Mouse (Mus musculus): ENCODE data around the gene Tas2r123. TPM values are rescaled to one million over a fixed set of nuclear protein-coding genes. Genes with fewer than 3 reads are reported as not detected.

The Tas2r123 gene
- polyA plus RNA-seq (2015; fragmentation: Nextera tagmentation; extraction: Ambion mirVana) = not detected in 2 replicates

- WGBS = 81% methylated on average over 1 of the region's 1 CpGs
- Histone ChIP-seq H3K36me3 (ENCODE audit: poor library complexity, severe bottlenecking) (no peaks in the 10 kb centered on the region), H3K9ac (no peak within 1 kb of the TSS), H3K27ac (no peak within 1 kb of the TSS), H3K4me2 (no peak within 1 kb of the TSS), H3K27me3 (no peaks in the 10 kb centered on the region), H3K4me3 (no peak within 1 kb of the TSS), H3K9me3 (replicated peaks) (peaks cover 3% of the 10 kb centered on the region; the same call in 1 of the 2 replicates), H3K4me1 (no peaks in the 10 kb centered on the region)
- no peak for ATAC-seq
Measured at GRCm38 (mm10) chr6:132846842-132847241, at the start of gene Tas2r123. Gene Tas2r123, plus strand, starts transcription at chr6:132847142.

- no peak within 1 kb of the TSS for H3K4me3 ChIP-seq
- no peaks in the 10 kb centered on the region for H3K9me3 ChIP-seq (replicated peaks)
- H3K4me2 ChIP-seq = no peak within 1 kb of the TSS
- no peak for ATAC-seq
- no peaks in the 10 kb centered on the region for H3K4me1 ChIP-seq
- 86% methylated on average over 1 of the region's 1 CpGs for WGBS
- H3K9ac ChIP-seq = no peak within 1 kb of the TSS
- H3K27ac ChIP-seq = no peak within 1 kb of the TSS
- no peaks in the 10 kb centered on the region for H3K36me3 ChIP-seq (ENCODE audit: poor library complexity, severe bottlenecking)
- no peaks in the 10 kb centered on the region for H3K27me3 ChIP-seq
Measured at GRCm38 (mm10) chr6:132802518-132802917, 44.4 kb upstream of the Tas2r123 start, which contains the start of gene Tas2r117. Gene Tas2r117, plus strand, starts transcription at chr6:132802818.

GRCm38 (mm10) chr6:132855138-132855537 lies 8.2 kb downstream of the Tas2r123 start, which contains the start of gene Tas2r116:
Gene Tas2r116, plus strand, starts transcription at chr6:132855438.
- Histone ChIP-seq H3K4me2 (no peak within 1 kb of the TSS), H3K4me3 (no peak within 1 kb of the TSS), H3K36me3 (ENCODE audit: poor library complexity, severe bottlenecking) (no peaks in the 10 kb centered on the region), H3K9ac (no peak within 1 kb of the TSS), H3K27ac (no peak within 1 kb of the TSS), H3K27me3 (no peaks in the 10 kb centered on the region), H3K4me1 (no peaks in the 10 kb centered on the region), H3K9me3 (replicated peaks) (peaks cover 3% of the 10 kb centered on the region; the same call in 1 of the 2 replicates)
- 73% methylated on average over 1 of the region's 1 CpGs for WGBS
- no peak for ATAC-seq

- H3K9ac ChIP-seq = no peak within 1 kb of the TSS
Measured at GRCm38 (mm10) chr6:132867708-132868107, 20.8 kb downstream of the Tas2r123 start, which contains the start of gene Tas2r110. Gene Tas2r110, plus strand, starts transcription at chr6:132868008.

GRCm38 (mm10) chr6:132892711-132893110 lies 45.8 kb downstream of the Tas2r123 start, which contains the start of gene Tas2r113:
Gene Tas2r113, plus strand, starts transcription at chr6:132893011.
- WGBS = 80% methylated on average over 1 of the region's 1 CpGs
- no peak for ATAC-seq
- Histone ChIP-seq H3K9me3 (replicated peaks) (no peaks in the 10 kb centered on the region), H3K4me3 (no peak within 1 kb of the TSS), H3K9ac (no peak within 1 kb of the TSS), H3K27me3 (no peaks in the 10 kb centered on the region), H3K4me1 (no peaks in the 10 kb centered on the region), H3K27ac (no peak within 1 kb of the TSS), H3K4me2 (no peak within 1 kb of the TSS), H3K36me3 (ENCODE audit: poor library complexity, severe bottlenecking) (no peaks in the 10 kb centered on the region)

More at GRCm38 (mm10) chr6:132867708-132868107, 20.8 kb downstream of the Tas2r123 start, which contains the start of gene Tas2r110:
- no peaks in the 10 kb centered on the region for H3K9me3 ChIP-seq (replicated peaks)
- no peak within 1 kb of the TSS for H3K27ac ChIP-seq
- ATAC-seq = no peak
- H3K4me1 ChIP-seq = no peaks in the 10 kb centered on the region
- H3K36me3 ChIP-seq (ENCODE audit: poor library complexity, severe bottlenecking) = no peaks in the 10 kb centered on the region
- no peak within 1 kb of the TSS for H3K4me2 ChIP-seq
- no peaks in the 10 kb centered on the region for H3K27me3 ChIP-seq
- H3K4me3 ChIP-seq = no peak within 1 kb of the TSS

Other genes with a start within 250 kb of the Tas2r123 start
- not detected in 2 replicates for gene A630073D07Rik, start 195.6 kb upstream of the Tas2r123 start, polyA plus RNA-seq (2015; fragmentation: Nextera tagmentation; extraction: Ambion mirVana)
- gene Tas2r120, start 190.2 kb upstream of the Tas2r123 start, polyA plus RNA-seq (2015; fragmentation: Nextera tagmentation; extraction: Ambion mirVana) = not detected in 2 replicates
- not detected in 2 replicates for gene Tas2r121, start 146.1 kb upstream of the Tas2r123 start, polyA plus RNA-seq (2015; fragmentation: Nextera tagmentation; extraction: Ambion mirVana)
- not detected in 2 replicates for gene Tas2r122, start 135.2 kb upstream of the Tas2r123 start, polyA plus RNA-seq (2015; fragmentation: Nextera tagmentation; extraction: Ambion mirVana)
- not detected in 2 replicates for gene Tas2r115, start 109.1 kb upstream of the Tas2r123 start, polyA plus RNA-seq (2015; fragmentation: Nextera tagmentation; extraction: Ambion mirVana)
- gene Tas2r124, start 92.4 kb upstream of the Tas2r123 start, polyA plus RNA-seq (2015; fragmentation: Nextera tagmentation; extraction: Ambion mirVana) = not detected in 2 replicates
- not detected in 2 replicates for gene Tas2r102, start 85.0 kb upstream of the Tas2r123 start, polyA plus RNA-seq (2015; fragmentation: Nextera tagmentation; extraction: Ambion mirVana)
- not detected in 2 replicates for gene Tas2r136, start 69.0 kb upstream of the Tas2r123 start, polyA plus RNA-seq (2015; fragmentation: Nextera tagmentation; extraction: Ambion mirVana)
- gene Tas2r117, start 44.3 kb upstream of the Tas2r123 start, polyA plus RNA-seq (2015; fragmentation: Nextera tagmentation; extraction: Ambion mirVana) = not detected in 2 replicates
- gene Tas2r116, start 8.3 kb downstream of the Tas2r123 start, polyA plus RNA-seq (2015; fragmentation: Nextera tagmentation; extraction: Ambion mirVana) = not detected in 2 replicates
- gene Tas2r110, start 20.9 kb downstream of the Tas2r123 start, polyA plus RNA-seq (2015; fragmentation: Nextera tagmentation; extraction: Ambion mirVana) = not detected in 2 replicates
- not detected in 2 replicates for gene Tas2r113, start 45.9 kb downstream of the Tas2r123 start, polyA plus RNA-seq (2015; fragmentation: Nextera tagmentation; extraction: Ambion mirVana)
- not detected in 2 replicates for gene Tas2r125, start 62.5 kb downstream of the Tas2r123 start, polyA plus RNA-seq (2015; fragmentation: Nextera tagmentation; extraction: Ambion mirVana)
- not detected in 2 replicates for gene Tas2r129, start 104.0 kb downstream of the Tas2r123 start, polyA plus RNA-seq (2015; fragmentation: Nextera tagmentation; extraction: Ambion mirVana)
- not detected in 2 replicates for gene Tas2r131, start 110.8 kb downstream of the Tas2r123 start, polyA plus RNA-seq (2015; fragmentation: Nextera tagmentation; extraction: Ambion mirVana)
- not detected in 2 replicates for gene Tas2r109, start 133.8 kb downstream of the Tas2r123 start, polyA plus RNA-seq (2015; fragmentation: Nextera tagmentation; extraction: Ambion mirVana)
- not detected in 2 replicates for gene Tas2r103, start 190.0 kb downstream of the Tas2r123 start, polyA plus RNA-seq (2015; fragmentation: Nextera tagmentation; extraction: Ambion mirVana)
- not detected in 2 replicates for gene Tas2r140, start 208.7 kb downstream of the Tas2r123 start, polyA plus RNA-seq (2015; fragmentation: Nextera tagmentation; extraction: Ambion mirVana)

All from forebrain, embryonic 13.5 days (tissue).